Mouse (Mus musculus): ENCODE data around the gene Ccdc65. TPM values are rescaled to one million over a fixed set of nuclear protein-coding genes. Genes with fewer than 3 reads are reported as not detected.

The Ccdc65 gene
- total and polyA plus RNA-seq, 3 experiments = 0.13 TPM; not detected in 2

DNA sequence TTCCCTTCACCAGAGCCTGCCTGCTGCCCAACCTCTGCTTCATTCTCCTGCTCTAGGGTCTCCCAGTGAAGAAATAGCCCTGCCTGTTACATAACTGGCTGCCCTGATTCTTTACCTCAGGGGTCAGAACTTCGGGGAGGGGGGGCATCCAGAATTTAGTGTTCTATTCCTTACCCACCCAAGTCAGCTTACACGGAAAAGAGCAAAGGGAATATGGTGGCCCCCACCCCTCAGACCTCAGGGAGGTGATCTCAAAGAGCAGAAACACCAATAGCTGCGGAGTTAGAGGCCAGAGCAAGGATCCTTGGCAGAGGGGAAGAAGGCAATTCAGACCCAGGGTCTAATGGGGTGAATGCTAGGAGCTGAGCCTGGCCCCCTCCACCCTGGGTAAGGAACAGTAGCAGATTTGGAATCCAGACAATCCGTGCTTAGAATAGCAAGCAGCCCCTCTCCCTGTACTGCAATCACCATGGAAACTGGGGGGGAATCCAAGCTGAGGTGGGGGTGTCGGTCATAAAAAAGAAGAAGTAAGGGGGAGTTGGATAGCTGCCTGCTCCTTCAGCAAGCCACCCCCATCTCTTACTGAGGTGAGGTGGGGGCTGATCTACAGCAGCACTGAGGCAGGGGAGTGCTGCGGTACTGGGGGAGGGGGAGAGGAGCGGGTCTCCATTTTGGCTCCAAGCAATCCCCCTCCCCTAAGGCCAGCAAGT lies 33.6 kb upstream of the Ccdc65 start:
- no peaks in the 10 kb centered on the region for H3K27me3 ChIP-seq (ENCODE audit: control insufficient read depth in 1 of 2, insufficient read depth in 2 of 2, low read length in 2 of 2)
- H3K27ac ChIP-seq (ENCODE audit: control insufficient read depth, low read depth, low read length) = no peak overlapping the region

GRCm38 (mm10) chr15:98674994-98675545 lies 32.9 kb upstream of the Ccdc65 start:
- no peak for DNase-seq (ENCODE audit: low read depth, low spot score)
- Histone ChIP-seq H3K79me2 (ENCODE audit: control insufficient read depth, insufficient read depth, low read length, poor library complexity) (no peaks in the 10 kb centered on the region), H3K27ac (ENCODE audit: control insufficient read depth, low read depth, low read length) (no peak overlapping the region), H3K9me3 (replicated peaks; ENCODE audit: insufficient read depth, low read length) (no peaks in the 10 kb centered on the region), H3K9ac (ENCODE audit: control insufficient read depth, low read depth, low read length, poor library complexity, severe bottlenecking) (no peak overlapping the region), H3K4me3 (ENCODE audit: control insufficient read depth in 1 of 2, insufficient read depth in 1 of 2, low read depth in 2 of 2, low read length in 2 of 2) (no peak overlapping the region), H3K36me3 (ENCODE audit: control insufficient read depth in 1 of 2, insufficient read depth in 2 of 2, low read length in 2 of 2) (peaks cover 0 to 13% of the 10 kb centered on the region in 2 experiments; a peak in 2 of 4 replicates), H3K4me1 (ENCODE audit: control insufficient read depth in 1 of 2, insufficient read depth in 2 of 2, low read length in 2 of 2) (peaks cover 4 to 27% of the 10 kb centered on the region in 2 experiments), H3K27me3 (ENCODE audit: control insufficient read depth in 1 of 2, insufficient read depth in 2 of 2, low read length in 2 of 2) (no peaks in the 10 kb centered on the region)
- TF ChIP-seq ZKSCAN1 (IDR thresholded peaks at IDR 0.05; ENCODE audit: low read depth, low read length) (no peak), MEF2A (IDR thresholded peaks at IDR 0.05; ENCODE audit: extremely low read depth, insufficient replicate concordance, low read depth, low read length, poor library complexity, severe bottlenecking) (no peak), EP300 (IDR thresholded peaks at IDR 0.05; ENCODE audit: low read depth in 1 of 2, low read length in 2 of 2) (no peak), NELFE (IDR thresholded peaks at IDR 0.05; ENCODE audit: low read depth, low read length) (no peak), MYC (IDR thresholded peaks at IDR 0.05; ENCODE audit: low read depth, low read length) (no peak), RCOR1 (IDR thresholded peaks at IDR 0.05; ENCODE audit: low read depth, low read length) (no peak), ZNF384 (IDR thresholded peaks at IDR 0.05; ENCODE audit: low read depth, low read length) (no peak), MAX (IDR thresholded peaks at IDR 0.05; ENCODE audit: low read length) (no peak), CTCF (IDR thresholded peaks at IDR 0.05 in 2 of 3, conservative IDR thresholded peaks at IDR 0.05 in 1 of 3; ENCODE audit: control insufficient read depth in 1 of 3, insufficient read depth in 1 of 3, low read depth in 2 of 3, low read length in 3 of 3, poor library complexity in 1 of 3, severe bottlenecking in 1 of 3) (no peak), POLR2AphosphoS5 (IDR thresholded peaks at IDR 0.05; ENCODE audit: borderline replicate concordance, low read depth, low read length) (no peak), GABPA (IDR thresholded peaks at IDR 0.05; ENCODE audit: low read depth, low read length) (no peak), ZC3H11A (IDR thresholded peaks at IDR 0.05; ENCODE audit: low read depth, low read length) (no peak)

More for the DNA sequence above, 33.6 kb upstream of the Ccdc65 start:
- no peaks in the 10 kb centered on the region for H3K79me2 ChIP-seq (ENCODE audit: control insufficient read depth, insufficient read depth, low read length, poor library complexity)
- no peak for DNase-seq (ENCODE audit: low read depth, low spot score)
- no peak overlapping the region for H3K4me3 ChIP-seq (ENCODE audit: control insufficient read depth in 1 of 2, insufficient read depth in 1 of 2, low read depth in 2 of 2, low read length in 2 of 2)
- TF ChIP-seq NRF1 (IDR thresholded peaks at IDR 0.05; ENCODE audit: insufficient read depth, low read depth, low read length, poor library complexity, severe bottlenecking) = no peak
- no peak for TF ChIP-seq MEF2A (IDR thresholded peaks at IDR 0.05; ENCODE audit: extremely low read depth, insufficient replicate concordance, low read depth, low read length, poor library complexity, severe bottlenecking)
- no peak for TF ChIP-seq MAFK (IDR thresholded peaks at IDR 0.05; ENCODE audit: borderline replicate concordance, low read depth, low read length)
- TF ChIP-seq POLR2AphosphoS5 (IDR thresholded peaks at IDR 0.05; ENCODE audit: borderline replicate concordance, low read depth, low read length) = no peak
- no peak for TF ChIP-seq MAZ (IDR thresholded peaks at IDR 0.05; ENCODE audit: low read depth, low read length)
- peaks cover 0 to 13% of the 10 kb centered on the region in 2 experiments; a peak in 2 of 4 replicates for H3K36me3 ChIP-seq (ENCODE audit: control insufficient read depth in 1 of 2, insufficient read depth in 2 of 2, low read length in 2 of 2)
- H3K9me3 ChIP-seq (replicated peaks; ENCODE audit: insufficient read depth, low read length) = no peaks in the 10 kb centered on the region
- H3K9ac ChIP-seq (ENCODE audit: control insufficient read depth, low read depth, low read length, poor library complexity, severe bottlenecking) = no peak overlapping the region
- peaks cover 4 to 22% of the 10 kb centered on the region in 2 experiments for H3K4me1 ChIP-seq (ENCODE audit: control insufficient read depth in 1 of 2, insufficient read depth in 2 of 2, low read length in 2 of 2)
